Mouse (Mus musculus): ENCODE measurements around the gene Bcl2. TPM values are rescaled to one million over a fixed set of nuclear protein-coding genes. Genes with fewer than 3 reads are reported as not detected.

Bcl2 gene
- total and polyA plus RNA-seq, 3 experiments = 4.5 to 13.6 (median 8.7) TPM

GRCm38 (mm10) chr1:106560105-106560504, 154.0 kb downstream of the Bcl2 start:
- no peaks in the 10 kb centered on the region for H3K79me2 ChIP-seq (replicated peaks; ENCODE audit: control insufficient read depth, extremely low read depth, insufficient read depth, poor library complexity, severe bottlenecking)
- dilution Hi-C loops (cut with MboI; ENCODE audit: extremely low pct_ligation_motif_present, extremely low pct_unique_long_range_greater_than_20kb, low sequenced_read_pairs) (no loop called here), in situ Hi-C loops (cut with MboI; ENCODE audit: low pct_ligation_motif_present, low pct_unique_long_range_greater_than_20kb, low sequenced_read_pairs) (no loop called here)
- H3K9ac ChIP-seq (ENCODE audit: insufficient read depth, low read depth) = peak overlapping the region; percentile 55
- peak overlapping the region; percentile 89 for H3K4me2 ChIP-seq (ENCODE audit: insufficient read depth, low read depth, poor library complexity, severe bottlenecking)
- H3K36me3 ChIP-seq (replicated peaks in 1 of 2; ENCODE audit: control insufficient read depth in 1 of 2, insufficient read depth in 1 of 2, low read length in 1 of 2) = peaks cover 3% of the 10 kb centered on the region in 2 experiments
- DNase-seq (ENCODE audit: extremely low read depth) = no peak
- H3K4me1 ChIP-seq (ENCODE audit: control insufficient read depth in 1 of 2, insufficient read depth in 2 of 2) = peaks cover 42 to 94% of the 10 kb centered on the region in 2 experiments
- TF ChIP-seq MAZ (IDR thresholded peaks at IDR 0.05; ENCODE audit: low read depth, low read length) (0 out of 2 replicates have a peak, but pooled peaks have one; percentile 69), MAX (IDR thresholded peaks at IDR 0.05; ENCODE audit: low read length) (no peak), IRF4 (IDR thresholded peaks at IDR 0.05; ENCODE audit: low read depth, low read length) (peak; percentile 36; the same call in 1 of the 2 replicates), E2F4 (IDR thresholded peaks at IDR 0.05; ENCODE audit: insufficient replicate concordance, low read depth, low read length) (no peak), UBTF (IDR thresholded peaks at IDR 0.05; ENCODE audit: low read depth, low read length) (no peak), TCF12 (IDR thresholded peaks at IDR 0.05; ENCODE audit: low read depth, low read length) (peak; percentile 20; the same call in 1 of the 2 replicates), POLR2AphosphoS2 (IDR thresholded peaks at IDR 0.05; ENCODE audit: low read depth, low read length) (no peak), MEF2A (IDR thresholded peaks at IDR 0.05; ENCODE audit: borderline replicate concordance, low read depth, low read length) (peak; percentile 87), MYC (IDR thresholded peaks at IDR 0.05; ENCODE audit: low read depth, low read length) (no peak), ZKSCAN1 (IDR thresholded peaks at IDR 0.05; ENCODE audit: borderline replicate concordance, low read depth, low read length) (no peak; the same call in 1 of the 2 replicates), EP300 (IDR thresholded peaks at IDR 0.05; ENCODE audit: low read length) (peak; percentile 59), JUND (conservative IDR thresholded peaks at IDR 0.05; ENCODE audit: low read depth, low read length) (no peak), ETS1 (conservative IDR thresholded peaks at IDR 0.05; ENCODE audit: low read depth, low read length) (peak; percentile 72; the same call in 1 of the 2 replicates), NRF1 (IDR thresholded peaks at IDR 0.05; ENCODE audit: low read depth, low read length) (no peak), BHLHE40 (IDR thresholded peaks at IDR 0.05; ENCODE audit: low read depth, low read length) (peak; percentile 63), SIN3A (IDR thresholded peaks at IDR 0.05; ENCODE audit: low read length) (0 out of 2 replicates have a peak, but pooled peaks have one; percentile 0), PAX5 (IDR thresholded peaks at IDR 0.05; ENCODE audit: low read length) (no peak), ZC3H11A (IDR thresholded peaks at IDR 0.05; ENCODE audit: low read depth, low read length) (no peak)
- no peaks in the 10 kb centered on the region for H3K9me3 ChIP-seq (replicated peaks; ENCODE audit: low read length)
- no peaks in the 10 kb centered on the region for H3K27me3 ChIP-seq (replicated peaks)
- H3K27ac ChIP-seq (ENCODE audit: insufficient read depth, low read depth) = peak overlapping the region; percentile 64
- no peak overlapping the region for H3K4me3 ChIP-seq (replicated peaks in 1 of 3; ENCODE audit: low read depth in 2 of 3, low read length in 2 of 3, poor library complexity in 1 of 3)

GRCm38 (mm10) chr1:106559116-106559605, 154.9 kb downstream of the Bcl2 start:
- dilution Hi-C loops (cut with MboI; ENCODE audit: extremely low pct_ligation_motif_present, extremely low pct_unique_long_range_greater_than_20kb, low sequenced_read_pairs) = no loop called here
- no peak for DNase-seq (ENCODE audit: extremely low read depth)
- TF ChIP-seq TCF12 (IDR thresholded peaks at IDR 0.05; ENCODE audit: low read depth, low read length) (peak; percentile 60), ZKSCAN1 (IDR thresholded peaks at IDR 0.05; ENCODE audit: borderline replicate concordance, low read depth, low read length) (peak; percentile 100), ETS1 (conservative IDR thresholded peaks at IDR 0.05; ENCODE audit: low read depth, low read length) (peak; percentile 77), USF1 (IDR thresholded peaks at IDR 0.05; ENCODE audit: low read depth, low read length) (no peak), PAX5 (IDR thresholded peaks at IDR 0.05; ENCODE audit: low read length) (no peak), POLR2A (IDR thresholded peaks at IDR 0.05; ENCODE audit: low read depth, low read length) (no peak), IRF4 (IDR thresholded peaks at IDR 0.05; ENCODE audit: low read depth, low read length) (peak; percentile 79), KAT2A (IDR thresholded peaks at IDR 0.05; ENCODE audit: insufficient replicate concordance, low read length) (0 out of 2 replicates have a peak, but pooled peaks have one; percentile 30), NRF1 (IDR thresholded peaks at IDR 0.05; ENCODE audit: low read depth, low read length) (no peak), CHD1 (IDR thresholded peaks at IDR 0.05; ENCODE audit: low read depth, low read length) (peak; percentile 92; the same call in 1 of the 2 replicates), MAX (IDR thresholded peaks at IDR 0.05; ENCODE audit: low read length) (0 out of 2 replicates have a peak, but pooled peaks have one; percentile 33), MXI1 (IDR thresholded peaks at IDR 0.05; ENCODE audit: low read depth, low read length) (0 out of 2 replicates have a peak, but pooled peaks have one; percentile 61), NELFE (IDR thresholded peaks at IDR 0.05; ENCODE audit: low read depth, low read length) (no peak), MAFK (IDR thresholded peaks at IDR 0.05; ENCODE audit: insufficient replicate concordance, low read length) (no peak), RCOR1 (conservative IDR thresholded peaks at IDR 0.05; ENCODE audit: low read depth, low read length) (0 out of 2 replicates have a peak, but pooled peaks have one; percentile 65), EP300 (IDR thresholded peaks at IDR 0.05; ENCODE audit: low read length) (peak; percentile 69), ELF1 (IDR thresholded peaks at IDR 0.05; ENCODE audit: low read depth, low read length) (peak; percentile 20; the same call in 1 of the 2 replicates), SIN3A (IDR thresholded peaks at IDR 0.05; ENCODE audit: low read length) (no peak), SMC3 (IDR thresholded peaks at IDR 0.05; ENCODE audit: low read depth, low read length) (no peak; the same call in 1 of the 2 replicates), BHLHE40 (IDR thresholded peaks at IDR 0.05; ENCODE audit: low read depth, low read length) (peak; percentile 75), MEF2A (IDR thresholded peaks at IDR 0.05; ENCODE audit: borderline replicate concordance, low read depth, low read length) (peak; percentile 76), MYC (IDR thresholded peaks at IDR 0.05; ENCODE audit: low read depth, low read length) (0 out of 2 replicates have a peak, but pooled peaks have one; percentile 36)

More at GRCm38 (mm10) chr1:106559116-106559605, 154.9 kb downstream of the Bcl2 start:
- H3K27me3 ChIP-seq (replicated peaks) = no peaks in the 10 kb centered on the region
- H3K36me3 ChIP-seq (replicated peaks in 1 of 2; ENCODE audit: control insufficient read depth in 1 of 2, insufficient read depth in 1 of 2, low read length in 1 of 2) = peaks cover 3% of the 10 kb centered on the region in 2 experiments
- in situ Hi-C loops (cut with MboI; ENCODE audit: low pct_ligation_motif_present, low pct_unique_long_range_greater_than_20kb, low sequenced_read_pairs) = no loop called here
- H3K4me1 ChIP-seq (ENCODE audit: control insufficient read depth in 1 of 2, insufficient read depth in 2 of 2) = peaks cover 40 to 94% of the 10 kb centered on the region in 2 experiments
- no peaks in the 10 kb centered on the region for H3K9me3 ChIP-seq (replicated peaks; ENCODE audit: low read length)
- no peak overlapping the region for H3K4me3 ChIP-seq (replicated peaks in 1 of 3; ENCODE audit: low read depth in 2 of 3, low read length in 2 of 3, poor library complexity in 1 of 3)
- H3K9ac ChIP-seq (ENCODE audit: insufficient read depth, low read depth) = no peak overlapping the region
- no peaks in the 10 kb centered on the region for H3K79me2 ChIP-seq (replicated peaks; ENCODE audit: control insufficient read depth, extremely low read depth, insufficient read depth, poor library complexity, severe bottlenecking)
- peak overlapping the region; percentile 40; the same call in 1 of the 2 replicates for H3K4me2 ChIP-seq (ENCODE audit: insufficient read depth, low read depth, poor library complexity, severe bottlenecking)
- peak overlapping the region; percentile 29; the same call in 1 of the 2 replicates for H3K27ac ChIP-seq (ENCODE audit: insufficient read depth, low read depth)
